Mouse (Mus musculus) stomach, postnatal 0 days (tissue): ENCODE measurements around the gene Glis2.

Experiments used
- CTCF ChIP-seq: IDR thresholded peaks from 2 replicates; pipeline ENCODE4 v1.5.1; 2016; ENCODE audit warnings: antibody characterized with exemption, low read depth, mild to moderate bottlenecking, moderate library complexity
- EP300 ChIP-seq: optimal IDR thresholded peaks from 2 replicates; pipeline ENCODE3; 2016; ENCODE audit warnings: antibody characterized with exemption

- TF ChIP-seq EP300: no peak
- TF ChIP-seq CTCF: no peak
These were observed 32.6 kb downstream of the Glis2 start for GRCm38 (mm10) chr16:4627105-4627504.
